Mouse (Mus musculus): ENCODE results near the gene Ldb3.

Ldb3 gene

GRCm38 (mm10) chr14:34512602-34513001 is 75.9 kb downstream of the Ldb3 start:
- DNase-seq (ENCODE audit: low spot score in 2 of 2): no peak

- no peak for DNase-seq (ENCODE audit: low spot score in 2 of 2)
Observed at GRCm38 (mm10) chr14:34511901-34512300, 76.6 kb downstream of the Ldb3 start.

GRCm38 (mm10) chr14:34508842-34509439 is 79.5 kb downstream of the Ldb3 start:
- DNase-seq (ENCODE audit: low spot score in 2 of 2): no peak

- DNase-seq (ENCODE audit: low spot score in 2 of 2): no peak
Observed at GRCm38 (mm10) chr14:34508187-34508840, 80.2 kb downstream of the Ldb3 start.

- no peak for DNase-seq (ENCODE audit: low spot score in 2 of 2)
Observed at GRCm38 (mm10) chr14:34505309-34505708, 83.2 kb downstream of the Ldb3 start.

GRCm38 (mm10) chr14:34504377-34504776 is 84.1 kb downstream of the Ldb3 start:
- DNase-seq (ENCODE audit: low spot score in 2 of 2): peak in 1 of 2 experiments; percentile 39

GRCm38 (mm10) chr14:34503759-34504158 is 84.7 kb downstream of the Ldb3 start:
- DNase-seq (ENCODE audit: low spot score in 2 of 2): no peak

- no peak for DNase-seq (ENCODE audit: low spot score in 2 of 2)
Observed at GRCm38 (mm10) chr14:34503325-34503647, 85.2 kb downstream of the Ldb3 start, which contains the start of gene Bmpr1a. Gene Bmpr1a (minus strand): TSS chr14:34503341.

GRCm38 (mm10) chr14:34502475-34503324 is 85.8 kb downstream of the Ldb3 start:
- DNase-seq (ENCODE audit: low spot score in 2 of 2): peak; percentile 86 to 88

- peak in 1 of 2 experiments; percentile 29 for DNase-seq (ENCODE audit: low spot score in 2 of 2)
Observed at GRCm38 (mm10) chr14:34501804-34502474, 86.5 kb downstream of the Ldb3 start.

- DNase-seq (ENCODE audit: low spot score in 2 of 2): no peak
Observed at GRCm38 (mm10) chr14:34501447-34501803, 87.1 kb downstream of the Ldb3 start.

- no peak for DNase-seq (ENCODE audit: low spot score in 2 of 2)
Observed at GRCm38 (mm10) chr14:34500309-34500708, 88.2 kb downstream of the Ldb3 start.

- DNase-seq (ENCODE audit: low spot score in 2 of 2): no peak
Observed at GRCm38 (mm10) chr14:34499664-34500063, 88.8 kb downstream of the Ldb3 start.

- no peak for DNase-seq (ENCODE audit: low spot score in 2 of 2)
Observed at GRCm38 (mm10) chr14:34497346-34497745, 91.1 kb downstream of the Ldb3 start.

- DNase-seq (ENCODE audit: low spot score in 2 of 2): no peak
Observed at GRCm38 (mm10) chr14:34493682-34494081, 94.8 kb downstream of the Ldb3 start.

- no peak for DNase-seq (ENCODE audit: low spot score in 2 of 2)
Observed at GRCm38 (mm10) chr14:34492688-34493087, 95.8 kb downstream of the Ldb3 start.

GRCm38 (mm10) chr14:34490965-34491364 is 97.5 kb downstream of the Ldb3 start:
- DNase-seq (ENCODE audit: low spot score in 2 of 2): no peak

GRCm38 (mm10) chr14:34489928-34490327 is 98.6 kb downstream of the Ldb3 start:
- DNase-seq (ENCODE audit: low spot score in 2 of 2): no peak

GRCm38 (mm10) chr14:34486169-34486568 is 102.3 kb downstream of the Ldb3 start:
- no peak for DNase-seq (ENCODE audit: low spot score in 2 of 2)

- DNase-seq (ENCODE audit: low spot score in 2 of 2): no peak
Observed at GRCm38 (mm10) chr14:34483469-34484341, 104.8 kb downstream of the Ldb3 start.

Data from urinary bladder, postnatal 4 days (tissue).